Mouse (Mus musculus): ENCODE measurements around the gene Olfr47. TPM values are rescaled to one million over a fixed set of nuclear protein-coding genes. Genes with fewer than 3 reads are reported as not detected.
"Not testable (repeated sequence)": the region's sequence is repeated elsewhere in the genome, so short reads cannot be mapped to it uniquely, and the experiment has no call there.

Gene Olfr47
- total RNA-seq (2014; rRNA removed) (not detected in 2 replicates), polyA plus RNA-seq (2012; rRNA removed) (not detected in 2 replicates)

GRCm38 (mm10) chr6:43231255-43231654 lies at the start of gene Olfr47:
Gene Olfr47 (plus strand): TSS chr6:43231529.
- H3K4me3 ChIP-seq (ENCODE audit: insufficient read depth, low read depth, low read length); H3K27me3 ChIP-seq (ENCODE audit: control insufficient read depth, insufficient read depth, low read length); DNase-seq (ENCODE audit: extremely low read depth, low read depth, low spot score); H3K4me1 ChIP-seq (ENCODE audit: control insufficient read depth, insufficient read depth, low read length); H3K79me2 ChIP-seq (ENCODE audit: control insufficient read depth, insufficient read depth, low read length); H3K9ac ChIP-seq (ENCODE audit: low read depth, low read length); H3K36me3 ChIP-seq (ENCODE audit: control insufficient read depth, insufficient read depth, low read length); H3K27ac ChIP-seq (replicated peaks; ENCODE audit: insufficient read depth, low read depth, low read length): not testable (repeated sequence)
- 78% methylated on average over 1 of the region's 1 CpGs for WGBS

DNA sequence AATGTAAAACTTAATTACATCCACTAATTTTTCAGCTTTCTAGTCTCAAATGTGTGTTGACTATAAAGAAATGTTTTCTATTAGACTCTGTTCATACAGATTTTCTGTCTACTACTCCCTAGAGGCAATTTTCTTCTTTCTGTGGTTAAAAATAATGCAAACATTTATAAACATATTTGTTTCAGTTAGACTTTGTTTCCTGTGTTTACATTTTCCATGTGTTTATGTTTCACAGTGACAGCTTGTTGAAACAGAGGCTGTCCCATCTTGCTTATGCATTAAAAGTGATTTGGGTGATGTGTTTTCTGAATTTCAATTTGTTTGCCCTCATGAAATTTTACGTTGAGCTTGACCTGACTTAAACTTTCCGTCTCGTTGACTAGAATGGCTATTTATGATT lies 40.3 kb upstream of the Olfr47 start:
- TF ChIP-seq CTCF (IDR thresholded peaks at IDR 0.05; ENCODE audit: low read depth, low read length): no peak
- TF ChIP-seq POLR2A (IDR thresholded peaks at IDR 0.05; ENCODE audit: extremely low read depth, insufficient read depth, low read length): no peak
- H3K9ac ChIP-seq (ENCODE audit: low read depth, low read length): no peak overlapping the region
- no peaks in the 10 kb centered on the region for H3K36me3 ChIP-seq (ENCODE audit: control insufficient read depth, insufficient read depth, low read length)
- no peak overlapping the region for H3K4me3 ChIP-seq (ENCODE audit: insufficient read depth, low read depth, low read length)
- no peaks in the 10 kb centered on the region for H3K27me3 ChIP-seq (ENCODE audit: control insufficient read depth, insufficient read depth, low read length)
- H3K4me1 ChIP-seq (ENCODE audit: control insufficient read depth, insufficient read depth, low read length): no peaks in the 10 kb centered on the region
- no peak for DNase-seq (ENCODE audit: extremely low read depth, low read depth, low spot score)
- WGBS: 77% methylated on average over 3 of the region's 3 CpGs
- no peak overlapping the region for H3K27ac ChIP-seq (replicated peaks; ENCODE audit: insufficient read depth, low read depth, low read length)
- H3K79me2 ChIP-seq (ENCODE audit: control insufficient read depth, insufficient read depth, low read length): no peaks in the 10 kb centered on the region

DNA sequence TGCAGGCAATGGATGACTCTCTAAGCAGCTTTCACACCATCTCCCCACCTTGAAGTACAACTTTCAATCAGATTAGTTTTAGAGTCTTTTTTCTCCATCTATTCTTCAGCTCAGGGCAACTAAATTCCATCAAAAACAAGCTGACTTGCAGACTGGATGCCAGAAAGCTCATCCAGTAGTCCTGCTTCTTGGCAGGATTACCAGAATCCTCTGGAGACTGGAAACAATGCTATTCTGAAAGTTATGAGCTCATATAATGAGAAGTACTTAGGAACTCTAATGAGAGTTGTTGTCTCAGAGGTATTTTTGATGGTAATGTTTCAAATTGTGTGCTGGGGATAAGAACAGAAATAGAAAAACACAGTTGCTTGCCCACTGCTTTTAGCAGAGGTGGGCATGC lies 34.5 kb upstream of the Olfr47 start, which contains the start of gene Olfr435:
TSS of gene Olfr435 (plus strand) at position 366 of the 400 bp plus-strand sequence.
- TF ChIP-seq POLR2A (IDR thresholded peaks at IDR 0.05; ENCODE audit: extremely low read depth, insufficient read depth, low read length) (no peak), CTCF (IDR thresholded peaks at IDR 0.05; ENCODE audit: low read depth, low read length) (no peak)
- DNase-seq (ENCODE audit: extremely low read depth, low read depth, low spot score): no peak
- no peaks in the 10 kb centered on the region for H3K36me3 ChIP-seq (ENCODE audit: control insufficient read depth, insufficient read depth, low read length)

DNA sequence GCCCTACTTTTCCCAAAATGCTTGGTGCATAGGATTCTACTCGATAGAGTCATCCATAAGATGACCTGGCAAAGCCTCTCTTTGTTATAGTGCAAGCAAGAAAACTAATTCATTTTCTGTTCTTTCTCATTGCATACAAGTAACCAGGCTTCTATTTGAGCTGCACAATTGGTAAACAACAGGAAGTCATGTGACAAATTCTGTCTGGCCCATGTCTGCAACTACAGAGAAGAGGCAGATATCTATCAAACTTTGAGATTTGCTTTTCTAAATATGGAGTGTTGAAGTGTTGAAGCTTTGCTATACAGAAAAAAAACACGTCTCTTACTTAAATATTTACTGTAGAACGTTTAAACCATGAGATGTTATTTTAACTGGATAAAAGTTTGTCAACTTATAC lies 33.2 kb upstream of the Olfr47 start:
- 43% methylated on average over 3 of the region's 3 CpGs for WGBS
- Histone ChIP-seq H3K9ac (ENCODE audit: low read depth, low read length) (no peak overlapping the region), H3K27me3 (ENCODE audit: control insufficient read depth, insufficient read depth, low read length) (no peaks in the 10 kb centered on the region), H3K36me3 (ENCODE audit: control insufficient read depth, insufficient read depth, low read length) (no peaks in the 10 kb centered on the region), H3K4me1 (ENCODE audit: control insufficient read depth, insufficient read depth, low read length) (no peaks in the 10 kb centered on the region), H3K79me2 (ENCODE audit: control insufficient read depth, insufficient read depth, low read length) (no peaks in the 10 kb centered on the region), H3K27ac (replicated peaks; ENCODE audit: insufficient read depth, low read depth, low read length) (no peak overlapping the region), H3K4me3 (ENCODE audit: insufficient read depth, low read depth, low read length) (no peak overlapping the region)
- TF ChIP-seq CTCF (IDR thresholded peaks at IDR 0.05; ENCODE audit: low read depth, low read length) (no peak), POLR2A (IDR thresholded peaks at IDR 0.05; ENCODE audit: extremely low read depth, insufficient read depth, low read length) (no peak)
- DNase-seq (ENCODE audit: extremely low read depth, low read depth, low spot score): no peak

More for the DNA sequence above, 34.5 kb upstream of the Olfr47 start, which contains the start of gene Olfr435:
- Histone ChIP-seq H3K9ac (ENCODE audit: low read depth, low read length) (no peak within 1 kb of the TSS), H3K27me3 (ENCODE audit: control insufficient read depth, insufficient read depth, low read length) (no peaks in the 10 kb centered on the region), H3K4me1 (ENCODE audit: control insufficient read depth, insufficient read depth, low read length) (no peaks in the 10 kb centered on the region), H3K4me3 (ENCODE audit: insufficient read depth, low read depth, low read length) (no peak within 1 kb of the TSS), H3K27ac (replicated peaks; ENCODE audit: insufficient read depth, low read depth, low read length) (no peak within 1 kb of the TSS), H3K79me2 (ENCODE audit: control insufficient read depth, insufficient read depth, low read length) (no peaks in the 10 kb centered on the region)

GRCm38 (mm10) chr6:43202786-43203185 lies 28.5 kb upstream of the Olfr47 start:
- H3K9ac ChIP-seq (ENCODE audit: low read depth, low read length): no peak overlapping the region
- H3K36me3 ChIP-seq (ENCODE audit: control insufficient read depth, insufficient read depth, low read length): no peaks in the 10 kb centered on the region
- TF ChIP-seq POLR2A (IDR thresholded peaks at IDR 0.05; ENCODE audit: extremely low read depth, insufficient read depth, low read length) (no peak), CTCF (IDR thresholded peaks at IDR 0.05; ENCODE audit: low read depth, low read length) (no peak)
- no peaks in the 10 kb centered on the region for H3K79me2 ChIP-seq (ENCODE audit: control insufficient read depth, insufficient read depth, low read length)
- no peaks in the 10 kb centered on the region for H3K27me3 ChIP-seq (ENCODE audit: control insufficient read depth, insufficient read depth, low read length)
- no peak for DNase-seq (ENCODE audit: extremely low read depth, low read depth, low spot score)
- no peaks in the 10 kb centered on the region for H3K4me1 ChIP-seq (ENCODE audit: control insufficient read depth, insufficient read depth, low read length)
- H3K4me3 ChIP-seq (ENCODE audit: insufficient read depth, low read depth, low read length): no peak overlapping the region
- H3K27ac ChIP-seq (replicated peaks; ENCODE audit: insufficient read depth, low read depth, low read length): no peak overlapping the region

DNA sequence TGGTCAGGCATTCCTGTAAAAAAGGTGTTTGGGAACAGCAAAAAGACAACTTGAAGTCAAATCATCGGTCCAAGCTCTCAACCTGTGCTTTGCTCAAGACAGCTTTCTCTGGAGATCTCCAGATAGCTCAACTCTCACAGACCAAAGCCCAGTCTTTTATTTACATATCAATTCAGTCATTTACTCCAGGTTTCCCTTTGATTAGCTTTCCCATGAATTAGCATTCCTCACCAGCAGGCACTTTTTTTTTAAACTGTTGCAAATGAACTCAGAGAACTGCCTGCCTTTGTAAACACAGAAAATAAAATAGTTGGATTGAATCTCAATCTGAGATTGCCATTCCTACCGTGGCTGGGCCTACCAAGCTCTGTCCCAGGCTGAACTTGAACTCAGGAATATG lies 26.0 kb upstream of the Olfr47 start:
- no peak for DNase-seq (ENCODE audit: extremely low read depth, low read depth, low spot score)
- H3K27me3 ChIP-seq (ENCODE audit: control insufficient read depth, insufficient read depth, low read length): no peaks in the 10 kb centered on the region
- H3K4me3 ChIP-seq (ENCODE audit: insufficient read depth, low read depth, low read length): no peak overlapping the region
- 30% methylated on average over 2 of the region's 2 CpGs for WGBS
- no peak for TF ChIP-seq POLR2A (IDR thresholded peaks at IDR 0.05; ENCODE audit: extremely low read depth, insufficient read depth, low read length)
- TF ChIP-seq CTCF (IDR thresholded peaks at IDR 0.05; ENCODE audit: low read depth, low read length): no peak
- H3K79me2 ChIP-seq (ENCODE audit: control insufficient read depth, insufficient read depth, low read length): no peaks in the 10 kb centered on the region
- H3K9ac ChIP-seq (ENCODE audit: low read depth, low read length): no peak overlapping the region
- H3K36me3 ChIP-seq (ENCODE audit: control insufficient read depth, insufficient read depth, low read length): no peaks in the 10 kb centered on the region
- no peaks in the 10 kb centered on the region for H3K4me1 ChIP-seq (ENCODE audit: control insufficient read depth, insufficient read depth, low read length)
- H3K27ac ChIP-seq (replicated peaks; ENCODE audit: insufficient read depth, low read depth, low read length): no peak overlapping the region

DNA sequence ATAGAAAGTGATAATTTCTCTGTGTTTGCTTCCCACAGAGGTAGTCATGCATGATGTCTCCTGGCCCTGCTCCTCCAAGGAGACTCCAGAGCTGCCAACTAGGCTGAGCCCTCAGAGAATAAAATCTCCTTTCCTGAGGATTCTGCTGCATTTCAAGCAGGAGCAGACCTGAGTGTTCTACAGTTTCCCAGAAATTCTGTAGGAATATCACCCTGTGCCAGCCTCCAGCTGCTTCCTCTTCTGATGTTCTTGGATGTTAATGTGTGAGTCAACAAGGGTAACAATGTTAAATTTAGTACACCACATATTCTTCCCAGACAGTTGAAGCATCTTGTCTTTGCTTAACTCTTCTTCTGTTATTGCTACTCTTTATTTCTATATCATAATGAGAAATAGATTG lies 18.5 kb upstream of the Olfr47 start, which contains the start of gene Olfr434:
TSS of gene Olfr434 (plus strand) at position 149 of the 400 bp plus-strand sequence.
- H3K9ac ChIP-seq (ENCODE audit: low read depth, low read length); DNase-seq (ENCODE audit: extremely low read depth, low read depth, low spot score); H3K27ac ChIP-seq (replicated peaks; ENCODE audit: insufficient read depth, low read depth, low read length): not testable (repeated sequence)

More for the DNA sequence above, 18.5 kb upstream of the Olfr47 start, which contains the start of gene Olfr434:
- not testable (repeated sequence) for H3K79me2 ChIP-seq (ENCODE audit: control insufficient read depth, insufficient read depth, low read length); H3K36me3 ChIP-seq (ENCODE audit: control insufficient read depth, insufficient read depth, low read length); H3K4me1 ChIP-seq (ENCODE audit: control insufficient read depth, insufficient read depth, low read length); H3K27me3 ChIP-seq (ENCODE audit: control insufficient read depth, insufficient read depth, low read length); H3K4me3 ChIP-seq (ENCODE audit: insufficient read depth, low read depth, low read length)
